Mouse (Mus musculus): ENCODE measurements around the gene Gm28360. TPM values are rescaled to one million over a fixed set of nuclear protein-coding genes. Genes with fewer than 3 reads are reported as not detected.

Gm28360 gene
- polyA plus RNA-seq (2017; shearing (Covaris generic)): not detected

DNA sequence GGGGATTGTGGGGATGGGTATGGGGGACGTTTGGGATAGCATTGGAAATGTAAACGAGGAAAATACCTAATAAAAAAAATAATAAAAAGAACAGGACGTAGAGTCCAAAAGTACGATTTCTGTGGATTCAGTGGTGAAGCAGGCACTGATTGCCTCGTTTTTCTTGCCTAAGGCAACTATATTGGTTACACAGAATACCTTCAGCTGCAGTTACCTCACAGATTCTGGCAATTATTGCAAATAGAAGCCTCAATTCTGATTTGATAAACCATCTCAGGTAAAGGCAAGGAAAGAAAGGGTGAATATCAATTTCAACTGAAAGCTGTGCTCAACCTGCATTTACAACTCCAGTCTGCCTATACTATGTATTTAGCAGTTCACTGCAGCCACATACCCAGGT is at the start of gene Gm28360:
Gene Gm28360, plus strand, starts transcription at position 301 of the 400 bp plus-strand sequence.

DNA sequence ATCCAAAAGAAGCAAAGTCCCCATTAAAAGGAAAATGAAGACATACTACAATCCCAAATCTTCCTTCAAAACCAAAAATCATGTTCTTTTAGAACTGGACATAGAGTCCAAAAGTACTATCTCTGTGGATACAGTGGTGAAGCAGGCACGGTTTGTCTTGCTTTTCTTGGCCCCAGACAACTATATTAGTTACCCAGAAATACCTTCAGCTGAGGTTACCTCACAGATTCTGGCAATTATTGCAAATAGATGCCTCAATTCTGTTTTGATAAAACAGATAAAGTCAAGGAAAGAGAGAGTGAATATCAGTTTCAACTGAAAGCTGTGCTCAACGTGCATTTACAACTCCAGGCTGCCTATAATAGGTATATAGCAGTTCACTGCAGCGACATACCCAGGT is 49.0 kb upstream of the Gm28360 start, which contains the start of gene B020011L13Rik:
Gene B020011L13Rik, plus strand, starts transcription at position 301 of the 400 bp plus-strand sequence.

Other genes with a start within 250 kb of the Gm28360 start
- not detected for gene Gm28363, start 132.9 kb upstream of the Gm28360 start, polyA plus RNA-seq (2017; shearing (Covaris generic))
- gene B020011L13Rik, start 48.9 kb upstream of the Gm28360 start, polyA plus RNA-seq (2017; shearing (Covaris generic)): not detected
- gene Gm28168, start 97.9 kb downstream of the Gm28360 start, polyA plus RNA-seq (2017; shearing (Covaris generic)): under 1 TPM in 1 of 2 experiments, not detected in 1; 0.26 TPM
- under 1 TPM in 1 of 2 experiments, not detected in 1; 0.18 TPM for gene Gm7145, start 135.9 kb downstream of the Gm28360 start, polyA plus RNA-seq (2017; shearing (Covaris generic))

Measured in activated CD4-positive, CD25-positive, alpha-beta regulatory T cell (primary cell).